Mouse (Mus musculus) ES-E14 (cell line): ENCODE measurements at regions not wholly inside any gene's neighbourhood (a gene's known extent, or its start where the extent isn't known, plus 50 kb on each side); places are given as distances from the start of the nearest gene placed in this dataset.

Source experiments
- CHD2 ChIP-seq: IDR thresholded peaks from 2 replicates; pipeline ENCODE4 v1.6.1; 2014; ENCODE audit warnings: mild to moderate bottlenecking, low read depth, low read length, inconsistent platforms
- ZC3H11A ChIP-seq: IDR thresholded peaks from 2 replicates; pipeline ENCODE4 v1.6.1; 2012; ENCODE audit warnings: low read depth, mild to moderate bottlenecking, inconsistent platforms, low read length, borderline replicate concordance
- ZNF384 ChIP-seq: IDR thresholded peaks from 2 replicates; pipeline ENCODE4 v1.6.1; 2012; ENCODE audit warnings: low read depth, low read length, inconsistent platforms

GRCm38 (mm10) chr11:24348741-24349140 lies 270.9 kb downstream of the Bcl11a start:
- TF ChIP-seq ZNF384 (no peak), ZC3H11A (no peak), CHD2 (no peak)
